Mouse (Mus musculus) kidney, postnatal 0 days (tissue): ENCODE measurements at regions not wholly inside any gene's neighbourhood (a gene's known extent, or its start where the extent isn't known, plus 50 kb on each side); places are given as distances from the start of the nearest gene placed in this dataset.

Experiments
- ATAC-seq: fragments of 200-750 bp; cut with Nextera tagmentation; replicated peaks from 2 replicates; pipeline ENCODE4 v1.8.0; 2017; ENCODE audit warnings: low read depth, moderate number of reproducible peaks, moderate TSS enrichment, moderate library complexity; ENCODE audit not compliant: low FRiP score
- DNase-seq: peaks from one replicate; pipeline ENCODE4 v3.0.0-alpha.2; 2016; ENCODE audit warnings: low spot score
- H3K27ac ChIP-seq: fragments of 300-500 bp; sonication (generic); 2 replicates; pipeline ENCODE4 v1.5.1; 2014; ENCODE audit warnings: mild to moderate bottlenecking
- H3K27me3 ChIP-seq: fragments of 300-500 bp; sonication (generic); 2 replicates; pipeline ENCODE4 v1.6.1; 2014; ENCODE audit warnings: low read length, mixed read lengths; ENCODE audit not compliant: insufficient read depth
- H3K36me3 ChIP-seq: fragments of 300-500 bp; sonication (generic); 2 replicates; pipeline ENCODE4 v1.6.1; 2014; ENCODE audit warnings: low read length, mixed read lengths; ENCODE audit not compliant: insufficient read depth
- H3K4me1 ChIP-seq: fragments of 300-500 bp; sonication (generic); replicated peaks from 2 replicates; pipeline ENCODE4 v1.6.1; 2014; ENCODE audit warnings: antibody characterized with exemption, low read length, mixed read lengths; ENCODE audit not compliant: insufficient read depth
- H3K4me2 ChIP-seq: fragments of 300-500 bp; sonication (generic); 2 replicates; pipeline ENCODE4 v1.6.1; 2014; ENCODE audit warnings: mild to moderate bottlenecking, low read length, moderate library complexity, mixed read lengths
- H3K4me3 ChIP-seq: fragments of 300-500 bp; sonication (generic); replicated peaks from 2 replicates; pipeline ENCODE4 v1.5.1; 2014; ENCODE audit warnings: low read depth, low read length
- H3K9ac ChIP-seq: fragments of 300-500 bp; sonication (generic); 2 replicates; pipeline ENCODE4 v1.6.1; 2014; ENCODE audit warnings: low read depth, low read length
- H3K9me3 ChIP-seq: fragments of 300-500 bp; sonication (generic); replicated peaks from 2 replicates; pipeline ENCODE4 v1.6.1; 2016; ENCODE audit warnings: low read length, inconsistent platforms, mixed read lengths
- CTCF ChIP-seq: IDR thresholded peaks from 2 replicates; pipeline ENCODE4 v1.5.1; 2016; ENCODE audit warnings: antibody characterized with exemption, low read depth, mild to moderate bottlenecking, moderate library complexity
- WGBS: fragments of 180-500 bp; shearing (Covaris S2); extraction: QIAGEN DNeasy Blood & Tissue Kit; methylation state at CpG from one replicate; pipeline ENCODE4 v1.1.7; 2014; 5-methylcytosine and 5-hydroxymethylcytosine counted together

DNA sequence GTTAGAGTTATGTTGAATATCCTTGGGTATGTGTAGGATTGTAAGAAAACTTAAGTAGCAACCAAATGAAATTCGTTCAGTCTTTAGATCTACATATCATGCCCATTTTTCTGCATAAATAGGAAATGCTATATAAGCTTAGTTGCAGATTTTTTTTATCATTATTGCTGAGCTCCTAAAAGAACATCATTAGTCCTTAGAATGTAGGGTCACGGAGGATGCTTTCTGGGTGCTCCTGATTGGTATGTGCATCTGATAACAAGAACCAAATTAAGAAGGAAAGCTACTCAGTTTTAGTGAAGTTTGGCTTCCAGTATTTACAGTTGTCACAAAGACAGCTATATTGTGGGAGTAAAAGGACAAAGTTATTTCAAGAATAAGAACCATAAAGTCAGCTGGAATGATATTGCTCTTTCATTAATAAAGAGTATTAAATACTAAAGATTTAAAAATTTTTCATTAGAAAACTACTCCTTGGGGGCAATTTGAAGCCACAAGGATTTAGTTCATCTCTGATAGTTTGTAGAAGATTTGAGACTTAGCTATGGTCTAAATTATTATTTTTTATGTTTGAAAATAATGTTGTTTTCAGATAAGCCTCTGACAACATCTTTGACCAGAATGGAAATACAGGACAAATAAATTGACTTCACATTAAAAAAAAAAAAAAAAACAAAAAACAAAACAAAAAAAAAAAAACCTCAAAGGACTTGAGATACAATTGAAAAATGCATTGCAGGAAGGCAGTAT lies 65.1 kb upstream of the Cwc22 start:
- no peak overlapping the region for H3K4me3 ChIP-seq
- DNase-seq, result no peak
- no peak for TF ChIP-seq CTCF
- ATAC-seq, result no peak
- no peak overlapping the region for H3K27ac ChIP-seq
- no peaks in the 10 kb centered on the region for H3K9me3 ChIP-seq
- no peak overlapping the region for H3K4me2 ChIP-seq
- H3K27me3 ChIP-seq, result no peaks in the 10 kb centered on the region
- H3K4me1 ChIP-seq, result no peaks in the 10 kb centered on the region
- H3K9ac ChIP-seq, result no peak overlapping the region
- WGBS, result 87% methylated on average over 2 of the region's 2 CpGs
- H3K36me3 ChIP-seq, result no peaks in the 10 kb centered on the region

- no peak overlapping the region for H3K4me2 ChIP-seq
- no peaks in the 10 kb centered on the region for H3K9me3 ChIP-seq
- no peak overlapping the region for H3K27ac ChIP-seq
- H3K27me3 ChIP-seq, result no peaks in the 10 kb centered on the region
- WGBS, result 89% methylated on average over 5 of the region's 5 CpGs
- H3K4me3 ChIP-seq, result no peak overlapping the region
- no peaks in the 10 kb centered on the region for H3K36me3 ChIP-seq
- TF ChIP-seq CTCF, result no peak
- H3K4me1 ChIP-seq, result no peaks in the 10 kb centered on the region
- ATAC-seq (no peak), DNase-seq (no peak)
- no peak overlapping the region for H3K9ac ChIP-seq
Measured at GRCm38 (mm10) chr2:78010066-78010690, 64.0 kb upstream of the Cwc22 start.

DNA sequence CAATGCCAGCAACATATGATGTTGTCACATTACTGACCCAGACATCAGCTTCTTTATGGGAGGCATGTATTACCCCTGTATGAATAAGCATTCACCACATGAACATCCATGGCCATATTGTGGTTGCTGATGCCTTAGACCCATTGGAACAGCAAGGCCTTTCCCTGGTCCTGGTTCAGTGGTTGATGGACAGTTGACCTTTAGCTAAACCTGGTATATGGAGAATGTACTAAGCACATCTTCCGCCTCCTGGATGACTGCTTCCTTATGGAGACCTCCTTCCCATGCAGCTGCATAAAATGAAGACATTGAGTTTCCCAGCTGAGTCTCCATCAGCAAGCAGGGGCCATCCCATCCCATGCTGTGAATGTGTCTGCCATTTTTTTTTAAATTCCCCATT lies 61.9 kb upstream of the Cwc22 start:
- ATAC-seq (no peak), DNase-seq (no peak)
- 94% methylated on average over 1 of the region's 1 CpGs for WGBS
- no peak overlapping the region for H3K9ac ChIP-seq
- H3K9me3 ChIP-seq, result no peaks in the 10 kb centered on the region
- H3K4me3 ChIP-seq, result no peak overlapping the region
- H3K27me3 ChIP-seq, result no peaks in the 10 kb centered on the region
- H3K36me3 ChIP-seq, result no peaks in the 10 kb centered on the region
- H3K4me1 ChIP-seq, result no peaks in the 10 kb centered on the region
- no peak for TF ChIP-seq CTCF
- no peak overlapping the region for H3K27ac ChIP-seq
- H3K4me2 ChIP-seq, result no peak overlapping the region

DNA sequence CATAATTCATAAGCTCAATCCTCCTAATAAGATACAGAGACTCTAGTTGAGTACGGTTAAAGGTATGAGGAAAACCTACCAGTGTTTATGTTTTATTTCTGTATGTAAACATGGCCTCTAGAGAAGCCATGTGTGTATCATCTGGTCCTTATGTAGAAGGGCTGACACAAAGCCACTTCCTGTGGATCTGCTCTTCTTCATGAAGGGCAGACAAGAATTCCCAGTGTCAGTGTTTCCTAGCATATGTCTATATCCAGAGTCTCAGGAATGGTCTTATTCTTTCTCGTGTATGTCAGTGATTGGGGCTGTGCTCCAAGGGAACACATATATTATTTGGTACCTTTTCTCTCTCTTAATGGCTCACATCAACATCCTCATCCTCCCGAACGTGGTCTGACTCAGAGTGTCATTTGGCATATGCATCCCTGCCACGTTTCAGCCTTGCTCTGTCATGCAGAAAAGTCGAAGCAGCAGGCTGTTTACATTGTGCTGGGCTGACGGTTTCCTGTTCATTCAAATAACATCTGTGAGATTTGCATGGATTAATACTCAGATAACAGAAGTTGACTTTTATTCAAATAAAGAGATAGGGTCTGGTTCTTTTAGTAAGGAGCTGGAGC lies 59.3 kb upstream of the Cwc22 start:
- no peak overlapping the region for H3K27ac ChIP-seq
- H3K4me1 ChIP-seq, result no peaks in the 10 kb centered on the region
- H3K36me3 ChIP-seq, result no peaks in the 10 kb centered on the region
- no peaks in the 10 kb centered on the region for H3K27me3 ChIP-seq
- no peaks in the 10 kb centered on the region for H3K9me3 ChIP-seq
- no peak overlapping the region for H3K9ac ChIP-seq
- ATAC-seq (no peak), DNase-seq (no peak)
- H3K4me2 ChIP-seq, result no peak overlapping the region
- WGBS, result 38% methylated on average over 7 of the region's 7 CpGs
- no peak overlapping the region for H3K4me3 ChIP-seq
- TF ChIP-seq CTCF, result no peak

- H3K27me3 ChIP-seq, result no peaks in the 10 kb centered on the region
- no peak for TF ChIP-seq CTCF
- H3K9me3 ChIP-seq, result no peaks in the 10 kb centered on the region
- H3K4me3 ChIP-seq, result no peak overlapping the region
- H3K9ac ChIP-seq, result no peak overlapping the region
- 65% methylated on average over 5 of the region's 5 CpGs for WGBS
- no peaks in the 10 kb centered on the region for H3K4me1 ChIP-seq
- no peak for DNase-seq
- no peak for ATAC-seq
- no peaks in the 10 kb centered on the region for H3K36me3 ChIP-seq
- no peak overlapping the region for H3K27ac ChIP-seq
- H3K4me2 ChIP-seq, result no peak overlapping the region
Measured at GRCm38 (mm10) chr2:78004426-78004825, 58.3 kb upstream of the Cwc22 start.
